Mouse (Mus musculus): ENCODE data around the gene Hdac11. TPM values are rescaled to one million over a fixed set of nuclear protein-coding genes. Genes with fewer than 3 reads are reported as not detected.

Gene Hdac11
- 7.5 and 8.2 TPM in 2 replicates for polyA plus RNA-seq (2015; fragmentation: Nextera tagmentation; extraction: Ambion mirVana)

DNA sequence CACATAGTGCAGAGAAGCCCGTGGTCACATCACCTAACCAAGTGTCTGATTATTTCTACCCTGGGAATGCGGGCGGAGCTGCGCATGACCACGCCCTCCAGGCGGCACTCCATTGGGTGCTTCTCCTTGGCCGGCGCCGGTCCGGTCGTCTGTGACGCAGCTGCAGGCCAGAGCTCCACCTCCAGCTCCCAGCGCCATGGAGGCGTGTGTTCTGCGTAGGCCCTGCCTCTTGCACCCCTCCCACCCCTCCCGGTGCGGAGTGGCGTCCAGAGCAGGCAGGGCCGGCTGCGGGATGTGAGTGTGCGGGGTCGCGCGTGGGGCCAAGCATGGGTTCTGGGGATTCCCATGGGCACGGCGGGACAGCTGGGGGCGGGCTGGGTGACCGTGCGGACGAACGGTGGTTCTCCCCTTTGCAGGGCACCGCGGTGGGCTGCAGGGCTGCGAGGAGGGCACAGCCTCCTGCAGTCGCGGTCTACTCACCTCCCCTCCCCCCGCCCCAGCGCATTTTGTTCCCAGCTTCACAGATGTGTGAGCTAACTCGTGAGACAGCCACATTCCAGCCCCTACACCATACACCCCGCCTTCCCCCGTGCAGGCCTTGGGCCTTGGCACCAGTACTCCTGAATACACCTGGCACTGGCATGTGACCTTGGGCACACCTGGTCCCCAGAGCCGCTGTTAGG is at the start of gene Hdac11:
Gene Hdac11, plus strand, starts transcription at position 112 of the 683 bp plus-strand sequence.
- H3K36me3 ChIP-seq = no peaks in the 10 kb centered on the region
- 0 out of 2 replicates have a peak, but pooled peaks cover 4% of the 10 kb centered on the region for H3K27me3 ChIP-seq
- WGBS = under 1% methylated on average over 42 of the region's 42 CpGs
- peaks cover 28% of the 10 kb centered on the region for H3K4me1 ChIP-seq
- H3K9me3 ChIP-seq = no peaks in the 10 kb centered on the region
- peak within 1 kb of the TSS; percentile 70 for H3K9ac ChIP-seq
- H3K4me3 ChIP-seq = peak within 1 kb of the TSS; percentile 60
- H3K4me2 ChIP-seq = peak within 1 kb of the TSS; percentile 80
- peak; percentile 97 for ATAC-seq (ENCODE audit: borderline replicate concordance, extremely low read depth, low FRiP score, low TSS enrichment)
- H3K27ac ChIP-seq = peak within 1 kb of the TSS; percentile 57

DNA sequence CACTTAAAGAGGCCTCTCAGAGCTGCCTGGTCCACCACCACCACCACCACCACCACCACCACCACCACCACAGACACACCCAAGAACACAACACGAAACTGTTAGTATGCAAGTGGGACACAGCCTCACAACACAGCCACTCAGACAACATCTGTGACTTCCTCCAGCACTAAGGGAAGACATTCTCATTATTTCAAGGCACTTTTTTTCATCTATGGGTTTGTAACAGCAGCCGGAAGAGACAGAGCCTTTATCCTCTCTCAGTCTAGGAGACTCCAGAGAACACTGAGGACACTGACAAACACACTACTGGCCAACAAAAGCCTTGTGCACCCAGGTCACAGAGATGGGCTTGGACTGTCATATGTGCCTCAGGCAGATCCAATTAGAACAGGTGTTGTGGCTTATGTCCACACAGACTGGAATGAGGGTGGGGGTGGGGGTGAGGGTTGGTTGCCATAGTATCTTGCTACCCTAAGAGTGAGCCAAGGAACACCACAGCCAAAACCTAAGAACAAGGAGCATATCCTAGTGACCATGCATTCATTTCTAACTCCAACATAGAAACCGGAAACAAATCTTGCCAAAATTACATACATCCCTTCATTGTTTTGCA is 48.1 kb upstream of the Hdac11 start:
- Histone ChIP-seq H3K9ac (no peak overlapping the region), H3K4me1 (no peaks in the 10 kb centered on the region), H3K9me3 (no peaks in the 10 kb centered on the region), H3K4me3 (no peak overlapping the region), H3K27me3 (no peaks in the 10 kb centered on the region), H3K27ac (no peak overlapping the region), H3K36me3 (no peaks in the 10 kb centered on the region), H3K4me2 (no peak overlapping the region)
- 71% methylated on average over 3 of the region's 3 CpGs for WGBS
- ATAC-seq (ENCODE audit: borderline replicate concordance, extremely low read depth, low FRiP score, low TSS enrichment) = no peak

- H3K9me3 ChIP-seq = no peaks in the 10 kb centered on the region
- no peak overlapping the region for H3K27ac ChIP-seq
- no peak for ATAC-seq (ENCODE audit: borderline replicate concordance, extremely low read depth, low FRiP score, low TSS enrichment)
- H3K9ac ChIP-seq = no peak overlapping the region
- H3K4me3 ChIP-seq = no peak overlapping the region
- no peaks in the 10 kb centered on the region for H3K36me3 ChIP-seq
- no peaks in the 10 kb centered on the region for H3K27me3 ChIP-seq
- no peak overlapping the region for H3K4me2 ChIP-seq
- no peaks in the 10 kb centered on the region for H3K4me1 ChIP-seq
- 79% methylated on average over 2 of the region's 2 CpGs for WGBS
Observed at GRCm38 (mm10) chr6:91108917-91109450, 47.5 kb upstream of the Hdac11 start.

DNA sequence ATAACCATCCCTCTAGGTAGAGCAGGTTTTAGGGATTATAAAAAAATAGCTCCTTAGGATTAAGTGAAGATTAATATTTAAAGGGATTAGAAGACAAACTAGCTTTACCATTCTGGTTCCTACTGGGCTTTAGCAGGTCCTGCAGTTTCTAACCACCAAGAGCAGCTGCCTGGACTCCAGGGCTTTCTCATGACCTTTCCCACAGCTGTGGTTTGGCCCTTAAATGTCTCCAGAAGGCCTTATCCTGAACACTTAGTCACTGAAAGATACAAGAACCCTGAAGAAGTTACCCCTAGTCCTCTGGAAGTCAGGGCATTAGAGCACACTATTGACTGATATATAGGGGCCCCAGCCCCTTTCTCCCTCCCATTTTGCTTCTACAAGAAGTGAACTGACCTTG is 47.0 kb upstream of the Hdac11 start:
- Histone ChIP-seq H3K27me3 (no peaks in the 10 kb centered on the region), H3K4me1 (no peaks in the 10 kb centered on the region), H3K9me3 (no peaks in the 10 kb centered on the region), H3K27ac (no peak overlapping the region), H3K4me3 (no peak overlapping the region), H3K36me3 (no peaks in the 10 kb centered on the region), H3K4me2 (no peak overlapping the region), H3K9ac (no peak overlapping the region)
- no peak for ATAC-seq (ENCODE audit: borderline replicate concordance, extremely low read depth, low FRiP score, low TSS enrichment)

DNA sequence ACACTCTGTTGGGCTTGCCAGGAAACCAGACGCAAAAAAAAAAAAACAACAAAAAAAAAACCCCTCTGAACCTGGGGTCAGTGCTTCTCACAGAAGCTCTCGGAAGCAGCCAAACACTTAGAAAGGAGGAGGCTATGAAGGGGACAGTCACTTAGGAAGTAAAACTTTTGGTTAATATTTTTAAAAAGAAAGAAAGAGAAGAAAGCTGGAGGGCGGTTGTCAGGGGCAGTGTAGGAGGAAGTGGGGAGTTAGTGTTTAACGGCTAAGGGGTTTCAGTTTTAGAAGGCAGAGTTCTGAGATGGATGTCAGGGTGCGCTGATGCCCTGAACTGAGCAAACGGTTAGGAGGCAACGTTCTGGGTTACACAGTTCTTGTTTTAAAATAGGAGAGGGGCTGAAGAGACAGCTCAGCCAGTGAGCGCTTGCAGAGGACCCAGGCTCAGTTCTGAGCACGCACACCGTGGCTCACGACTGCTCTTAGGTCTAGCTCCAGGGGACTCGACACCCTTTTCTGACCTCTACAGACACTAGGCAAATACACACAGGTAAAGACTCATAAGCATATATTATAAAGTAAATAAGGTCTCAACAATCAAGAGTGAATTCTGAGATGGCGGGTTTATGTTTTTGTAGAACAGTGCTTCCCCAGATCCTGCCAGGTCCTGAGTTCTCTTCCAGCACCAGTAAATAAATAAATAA is 46.0 kb upstream of the Hdac11 start:
- H3K4me1 ChIP-seq = no peaks in the 10 kb centered on the region
- H3K9me3 ChIP-seq = no peaks in the 10 kb centered on the region
- ATAC-seq (ENCODE audit: borderline replicate concordance, extremely low read depth, low FRiP score, low TSS enrichment) = no peak
- no peak overlapping the region for H3K9ac ChIP-seq
- H3K27me3 ChIP-seq = no peaks in the 10 kb centered on the region
- H3K27ac ChIP-seq = peak overlapping the region; percentile 15; the same call in 1 of the 2 replicates
- 49% methylated on average over 13 of the region's 13 CpGs for WGBS
- H3K4me3 ChIP-seq = no peak overlapping the region
- H3K4me2 ChIP-seq = no peak overlapping the region
- no peaks in the 10 kb centered on the region for H3K36me3 ChIP-seq

DNA sequence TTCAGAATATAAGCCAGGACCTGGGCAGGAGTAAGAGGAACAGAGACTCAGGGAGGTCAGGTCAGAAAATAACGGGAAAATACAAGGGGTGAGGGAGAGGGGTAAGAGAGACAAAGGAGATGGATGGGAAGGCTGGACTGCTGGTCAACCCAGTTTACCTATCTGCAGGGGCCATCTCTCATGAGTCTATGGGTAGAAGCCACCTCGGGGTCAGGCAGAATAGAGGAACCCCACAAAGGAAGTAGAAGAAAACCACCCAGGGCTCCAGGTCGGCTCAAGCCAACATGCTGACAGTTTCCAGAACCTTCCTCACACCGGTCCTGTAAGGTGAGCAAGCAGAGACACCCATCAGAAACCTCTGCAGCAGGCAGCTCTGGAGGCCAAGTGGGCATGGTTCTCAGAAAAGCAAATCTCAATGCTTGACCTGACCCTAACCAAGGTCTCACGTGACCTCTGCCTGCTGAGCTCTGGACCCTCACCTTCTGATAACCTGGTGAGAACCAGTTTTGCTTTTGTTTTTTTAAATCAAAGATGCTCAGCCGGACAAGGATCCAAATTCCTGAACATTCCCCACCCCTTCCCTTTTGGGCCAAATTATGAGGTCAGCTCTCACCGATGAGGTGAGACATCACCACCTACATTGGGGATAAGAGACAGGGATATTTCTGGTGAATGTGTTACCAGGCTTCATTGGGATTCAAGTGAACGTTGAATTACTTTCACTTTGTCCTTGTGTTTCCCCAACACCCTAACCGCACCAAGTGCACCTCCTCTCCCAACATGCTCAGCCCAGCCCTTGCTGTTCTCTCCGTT is 45.1 kb upstream of the Hdac11 start:
- H3K4me3 ChIP-seq = no peak overlapping the region
- H3K27me3 ChIP-seq = peaks cover 2% of the 10 kb centered on the region; the same call in 1 of the 2 replicates
- no peak overlapping the region for H3K27ac ChIP-seq
- H3K9me3 ChIP-seq = no peaks in the 10 kb centered on the region
- H3K4me2 ChIP-seq = no peak overlapping the region
- WGBS = 74% methylated on average over 10 of the region's 10 CpGs
- no peak for ATAC-seq (ENCODE audit: borderline replicate concordance, extremely low read depth, low FRiP score, low TSS enrichment)
- H3K4me1 ChIP-seq = peaks cover 4% of the 10 kb centered on the region
- H3K36me3 ChIP-seq = no peaks in the 10 kb centered on the region
- no peak overlapping the region for H3K9ac ChIP-seq

GRCm38 (mm10) chr6:91111954-91112252 is 44.6 kb upstream of the Hdac11 start:
- H3K36me3 ChIP-seq = no peaks in the 10 kb centered on the region
- WGBS = 89% methylated on average over 3 of the region's 3 CpGs
- H3K4me1 ChIP-seq = peaks cover 7% of the 10 kb centered on the region
- H3K27me3 ChIP-seq = peaks cover 4% of the 10 kb centered on the region; the same call in 1 of the 2 replicates
- no peak overlapping the region for H3K27ac ChIP-seq
- H3K9ac ChIP-seq = no peak overlapping the region
- no peaks in the 10 kb centered on the region for H3K9me3 ChIP-seq
- H3K4me3 ChIP-seq = no peak overlapping the region
- ATAC-seq (ENCODE audit: borderline replicate concordance, extremely low read depth, low FRiP score, low TSS enrichment) = no peak
- H3K4me2 ChIP-seq = no peak overlapping the region

DNA sequence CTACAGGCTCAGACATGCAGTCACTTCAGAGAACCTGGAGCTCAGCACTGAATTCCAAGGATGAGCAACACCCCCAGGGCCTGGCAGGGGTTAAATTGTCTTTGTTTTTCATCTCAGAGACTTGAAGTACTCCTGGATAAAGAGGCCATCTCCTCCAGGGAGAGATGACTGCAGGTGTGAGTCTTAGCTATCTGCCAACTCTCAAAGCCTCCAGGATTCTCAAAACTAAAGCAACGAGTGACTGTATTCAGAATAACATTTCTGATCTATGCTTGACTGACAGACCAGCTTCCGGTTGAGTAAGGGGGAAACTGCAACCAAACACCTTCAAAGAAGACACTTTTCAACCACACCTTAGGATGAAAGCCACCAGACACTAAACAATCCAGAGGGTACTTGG is 41.7 kb upstream of the Hdac11 start:
- H3K27ac ChIP-seq = peak overlapping the region; percentile 55
- H3K27me3 ChIP-seq = peaks cover 4% of the 10 kb centered on the region; the same call in 1 of the 2 replicates
- H3K4me1 ChIP-seq = peaks cover 16% of the 10 kb centered on the region
- H3K4me2 ChIP-seq = peak overlapping the region; percentile 35
- H3K9me3 ChIP-seq = no peaks in the 10 kb centered on the region
- H3K4me3 ChIP-seq = no peak overlapping the region
- no peaks in the 10 kb centered on the region for H3K36me3 ChIP-seq
- ATAC-seq (ENCODE audit: borderline replicate concordance, extremely low read depth, low FRiP score, low TSS enrichment) = no peak
- no peak overlapping the region for H3K9ac ChIP-seq
- 14% methylated on average over 2 of the region's 2 CpGs for WGBS

DNA sequence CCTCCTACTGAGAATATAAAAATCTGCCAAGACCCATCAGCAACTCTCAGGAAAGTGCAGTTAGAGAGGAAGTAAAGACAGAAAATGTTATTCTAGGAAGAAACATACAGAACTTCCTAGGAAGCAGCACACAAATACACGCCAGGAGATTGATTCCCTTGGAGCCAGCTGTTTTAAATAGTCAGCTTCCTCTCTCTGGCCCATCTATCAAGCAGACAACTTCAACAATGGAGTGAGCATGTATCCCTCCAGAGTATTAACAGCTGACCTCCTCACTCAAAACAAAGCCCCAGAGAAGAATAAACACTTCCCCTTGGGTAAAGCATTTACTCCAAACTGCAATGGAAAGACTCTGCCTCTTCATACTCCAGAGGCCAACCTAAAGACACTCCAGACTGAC is 41.3 kb upstream of the Hdac11 start:
- Histone ChIP-seq H3K36me3 (no peaks in the 10 kb centered on the region), H3K9me3 (no peaks in the 10 kb centered on the region), H3K9ac (no peak overlapping the region), H3K4me1 (peaks cover 16% of the 10 kb centered on the region), H3K27me3 (peaks cover 4% of the 10 kb centered on the region; the same call in 1 of the 2 replicates), H3K27ac (peak overlapping the region; percentile 76; the same call in 1 of the 2 replicates), H3K4me2 (peak overlapping the region; percentile 98), H3K4me3 (no peak overlapping the region)
- 23% methylated on average over 1 of the region's 1 CpGs for WGBS
- no peak for ATAC-seq (ENCODE audit: borderline replicate concordance, extremely low read depth, low FRiP score, low TSS enrichment)

- H3K4me2 ChIP-seq = peak overlapping the region; percentile 98
- 14% methylated on average over 4 of the region's 4 CpGs for WGBS
- ATAC-seq (ENCODE audit: borderline replicate concordance, extremely low read depth, low FRiP score, low TSS enrichment) = no peak
Observed at GRCm38 (mm10) chr6:91115863-91116243, 40.6 kb upstream of the Hdac11 start.

More at GRCm38 (mm10) chr6:91115863-91116243, 40.6 kb upstream of the Hdac11 start:
- Histone ChIP-seq H3K27me3 (peaks cover 4% of the 10 kb centered on the region; the same call in 1 of the 2 replicates), H3K27ac (peak overlapping the region; percentile 76), H3K4me3 (peak overlapping the region; percentile 72), H3K9ac (peak overlapping the region; percentile 62), H3K4me1 (peaks cover 16% of the 10 kb centered on the region), H3K9me3 (no peaks in the 10 kb centered on the region), H3K36me3 (no peaks in the 10 kb centered on the region)
